Mouse (Mus musculus) lung, postnatal 10 days (tissue): ENCODE results near the gene Gm5431.
"Not testable (repeated sequence)": the region's sequence is repeated elsewhere in the genome, so short reads cannot be mapped to it uniquely, and the experiment has no call there.

Experiments
- DNase-seq: peaks from one replicate; pipeline ENCODE4 v3.0.0; 2021

Gene Gm5431

DNA sequence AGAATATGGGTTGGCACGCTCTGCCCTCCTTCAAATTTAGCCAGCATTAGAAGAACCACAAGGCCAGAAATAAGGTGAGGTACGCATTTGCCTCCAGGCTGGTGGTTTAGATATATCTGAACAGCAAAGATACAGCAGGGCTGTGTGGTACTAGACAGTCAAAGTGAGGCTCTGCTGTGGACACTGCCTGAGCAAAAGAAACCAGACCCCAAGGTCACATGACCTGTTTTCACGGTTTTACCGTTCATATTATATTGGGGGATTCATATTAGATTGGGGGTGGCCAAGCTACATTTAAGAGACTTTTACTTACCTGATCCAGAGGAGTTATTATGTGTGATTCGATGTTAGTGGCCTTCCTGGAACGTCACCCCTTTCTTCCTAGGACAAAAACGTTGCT, 31.2 kb downstream of the Gm5431 start:
- DNase-seq: no peak

DNA sequence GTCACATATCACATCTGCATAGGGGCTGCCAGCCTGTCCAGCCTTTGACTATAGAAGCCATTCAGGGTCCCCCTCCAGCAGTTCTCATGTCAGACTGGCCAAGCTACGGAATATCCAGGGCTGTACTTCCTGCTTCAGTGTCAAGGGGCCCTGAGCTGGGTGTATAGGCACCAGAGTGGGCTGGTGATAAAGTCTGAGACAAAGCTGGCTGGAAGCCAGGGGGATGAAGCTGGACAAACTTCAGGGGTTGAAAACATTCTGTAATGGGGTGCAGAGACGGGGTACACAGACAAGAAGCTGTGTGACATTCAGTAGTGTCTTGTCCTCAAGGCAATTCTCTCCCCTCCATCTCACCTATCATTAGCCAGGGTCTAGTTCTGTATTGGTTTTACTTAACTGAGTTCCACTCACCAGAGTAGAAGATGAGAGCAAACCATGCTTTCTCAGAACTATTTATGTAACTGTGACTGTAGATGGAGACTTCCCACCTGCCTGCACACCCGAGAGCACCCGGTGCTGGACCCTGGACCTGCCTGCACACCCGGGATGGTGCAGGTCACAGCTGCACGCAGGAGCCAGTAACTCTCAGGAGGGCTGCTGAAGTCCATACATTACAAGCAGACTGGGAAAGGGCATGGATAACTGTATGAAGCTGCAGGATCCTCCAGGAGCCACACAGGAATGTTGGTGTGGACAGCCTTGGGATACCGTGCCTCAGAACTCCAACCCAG, 32.5 kb downstream of the Gm5431 start:
- DNase-seq: no peak

GRCm38 (mm10) chr11:48866481-48866880, 35.5 kb downstream of the Gm5431 start:
- DNase-seq: no peak

GRCm38 (mm10) chr11:48863808-48864207, 38.2 kb downstream of the Gm5431 start:
- DNase-seq: no peak

GRCm38 (mm10) chr11:48862784-48863319, 39.2 kb downstream of the Gm5431 start:
- no peak for DNase-seq

DNA sequence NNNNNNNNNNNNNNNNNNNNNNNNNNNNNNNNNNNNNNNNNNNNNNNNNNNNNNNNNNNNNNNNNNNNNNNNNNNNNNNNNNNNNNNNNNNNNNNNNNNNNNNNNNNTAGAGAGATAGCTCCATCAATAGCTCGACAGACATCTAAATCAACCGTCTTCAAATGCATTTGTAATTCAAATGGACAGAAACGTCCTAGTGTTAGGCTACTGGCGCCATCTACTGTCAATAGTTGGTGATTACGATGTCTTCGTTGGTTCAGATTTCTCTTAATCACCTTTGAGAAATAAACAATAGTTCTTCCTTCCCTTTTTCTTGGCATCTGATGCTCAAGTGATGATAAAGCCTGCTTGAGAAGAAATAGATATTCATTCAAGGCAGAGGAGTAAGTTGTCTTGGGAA, 43.0 kb downstream of the Gm5431 start:
- DNase-seq: peak; percentile 77

DNA sequence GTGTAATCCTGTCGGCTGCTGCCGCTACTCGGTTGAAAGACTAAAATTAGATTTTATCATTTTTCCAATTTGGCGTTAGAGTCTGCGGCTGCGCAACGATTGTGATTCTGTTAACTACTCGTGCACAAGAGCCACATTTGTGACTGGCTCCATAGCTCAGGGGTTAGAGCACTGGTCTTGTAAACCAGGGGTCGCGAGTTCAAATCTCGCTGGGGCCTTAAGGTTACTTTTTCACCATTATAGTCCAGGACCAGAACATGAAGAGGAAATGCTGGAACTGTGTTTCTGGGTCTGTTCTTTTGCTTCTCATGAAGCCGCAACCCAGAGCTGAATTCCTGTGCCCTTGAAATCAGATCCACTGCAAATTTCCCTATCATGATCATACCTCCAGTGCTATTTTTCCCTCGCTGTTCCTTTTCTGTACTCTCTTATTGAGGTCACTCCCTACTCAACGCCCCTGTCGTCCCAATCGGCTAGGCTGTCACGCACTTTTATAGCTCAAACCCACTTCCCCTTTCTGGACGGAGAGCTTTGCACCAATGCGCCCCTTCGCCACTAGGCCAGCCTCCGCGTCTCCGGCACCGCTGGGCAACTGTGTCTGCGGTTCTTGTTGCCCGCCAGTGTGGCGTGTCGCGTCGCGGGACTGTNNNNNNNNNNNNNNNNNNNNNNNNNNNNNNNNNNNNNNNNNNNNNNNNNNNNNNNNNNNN, 48.4 kb downstream of the Gm5431 start:
- DNase-seq: peak; percentile 87

- DNase-seq: no peak
Observed at GRCm38 (mm10) chr11:48852624-48853473, 49.2 kb downstream of the Gm5431 start.

- DNase-seq: no peak
Observed at GRCm38 (mm10) chr11:48852190-48852589, 49.8 kb downstream of the Gm5431 start.

DNA sequence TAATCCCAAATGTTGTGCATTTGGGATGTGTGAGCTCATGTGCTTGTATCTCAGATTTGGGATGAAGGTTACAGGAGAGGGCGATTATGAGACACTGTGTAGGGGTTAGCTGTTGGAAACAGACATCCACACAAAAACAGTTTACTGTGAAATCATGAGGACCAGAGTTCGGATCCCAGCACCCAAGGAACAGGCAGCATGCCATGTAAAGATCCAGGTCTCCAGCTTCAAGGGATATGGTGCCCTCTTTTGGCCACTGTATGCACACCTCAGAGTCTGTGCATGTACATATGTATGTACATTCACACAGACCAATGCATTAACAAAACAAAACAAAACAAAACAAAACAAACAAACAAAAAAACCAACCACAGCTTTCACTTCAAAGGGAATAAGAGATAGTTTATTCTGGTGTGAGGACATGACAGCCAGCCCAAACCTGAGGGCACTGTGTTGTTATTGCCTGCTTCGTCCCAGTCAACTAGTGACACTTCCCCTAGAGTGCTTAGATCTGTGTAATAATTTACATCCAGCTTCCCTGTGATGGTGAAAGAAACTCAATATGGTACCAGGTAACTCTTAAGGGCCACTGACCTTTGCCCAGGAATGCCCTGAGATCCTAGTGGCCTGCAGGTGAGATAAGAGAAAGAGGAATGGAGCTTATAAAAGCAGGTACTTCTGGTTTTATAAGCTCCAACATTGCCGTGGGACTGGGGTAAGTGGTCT, 50.6 kb downstream of the Gm5431 start:
- no peak for DNase-seq

- DNase-seq: no peak
Observed at GRCm38 (mm10) chr11:48850240-48850639, 51.8 kb downstream of the Gm5431 start.

DNA sequence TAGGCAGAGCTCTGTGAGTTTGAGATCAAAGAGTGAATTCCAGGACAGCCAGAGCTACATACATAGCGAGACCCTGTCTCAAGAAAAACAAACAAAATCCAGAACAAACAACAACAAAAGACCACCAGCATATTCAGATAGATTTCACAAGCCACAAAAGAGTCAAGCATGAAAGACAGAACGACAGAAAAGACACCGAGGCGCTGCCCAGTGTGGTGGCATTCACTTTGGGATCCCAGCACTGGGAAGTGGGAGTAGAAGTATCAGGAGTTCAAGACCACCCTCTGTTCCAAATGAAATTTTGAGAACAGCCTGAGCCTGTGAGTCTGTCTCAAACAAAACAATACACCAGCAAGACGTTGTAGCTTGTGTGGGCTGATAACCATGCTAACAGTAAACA, 55.1 kb downstream of the Gm5431 start:
- DNase-seq: no peak

GRCm38 (mm10) chr11:48846362-48846761, 55.7 kb downstream of the Gm5431 start:
- not testable (repeated sequence) for DNase-seq

DNA sequence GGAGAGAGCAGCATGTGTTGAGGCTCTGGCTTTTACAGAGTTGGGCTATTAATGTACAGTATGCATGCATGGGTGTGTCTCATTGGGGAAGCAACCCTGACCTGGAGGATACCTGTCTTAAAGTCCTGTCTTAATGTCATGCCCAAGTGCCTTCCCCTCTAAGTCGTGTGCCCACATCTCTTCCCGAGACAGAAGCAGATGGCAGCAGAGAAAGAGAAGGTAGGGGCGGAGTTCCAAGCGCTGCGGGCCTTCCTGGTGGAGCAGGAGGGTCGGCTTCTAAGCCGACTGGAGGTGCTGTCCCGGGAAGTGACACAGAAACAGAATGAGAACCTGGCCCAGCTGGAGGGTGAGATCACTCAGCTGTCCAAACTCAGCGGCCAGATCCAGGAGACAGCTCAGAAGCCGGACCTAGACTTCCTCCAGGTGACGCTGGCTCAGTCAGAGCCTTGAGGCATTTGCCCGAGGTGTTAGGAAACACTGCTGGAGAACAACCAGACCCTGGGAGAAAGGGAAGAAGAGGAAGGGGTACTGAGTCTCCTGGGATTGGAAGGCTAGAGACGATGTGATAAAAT, 56.7 kb downstream of the Gm5431 start:
- DNase-seq: no peak

DNA sequence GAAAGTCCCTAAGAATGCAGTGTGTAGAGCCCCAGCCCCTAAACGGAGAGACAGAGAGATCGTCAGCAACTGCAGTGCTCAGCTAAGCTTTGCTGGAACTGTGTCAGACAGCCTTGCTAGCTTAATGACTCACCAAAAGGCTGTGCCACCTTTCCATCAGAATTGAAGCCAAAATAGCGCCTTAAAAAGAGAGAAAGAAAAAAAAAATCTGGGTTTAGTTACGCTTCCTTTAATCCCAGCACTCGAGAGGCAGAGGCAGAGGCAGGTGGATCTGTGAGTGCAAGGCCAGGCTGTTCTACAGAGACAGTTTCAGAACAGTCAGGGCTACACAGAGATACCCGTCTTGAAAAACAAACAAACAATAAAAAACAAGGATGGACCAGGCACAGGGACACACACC, 57.7 kb downstream of the Gm5431 start:
- no peak for DNase-seq

DNA sequence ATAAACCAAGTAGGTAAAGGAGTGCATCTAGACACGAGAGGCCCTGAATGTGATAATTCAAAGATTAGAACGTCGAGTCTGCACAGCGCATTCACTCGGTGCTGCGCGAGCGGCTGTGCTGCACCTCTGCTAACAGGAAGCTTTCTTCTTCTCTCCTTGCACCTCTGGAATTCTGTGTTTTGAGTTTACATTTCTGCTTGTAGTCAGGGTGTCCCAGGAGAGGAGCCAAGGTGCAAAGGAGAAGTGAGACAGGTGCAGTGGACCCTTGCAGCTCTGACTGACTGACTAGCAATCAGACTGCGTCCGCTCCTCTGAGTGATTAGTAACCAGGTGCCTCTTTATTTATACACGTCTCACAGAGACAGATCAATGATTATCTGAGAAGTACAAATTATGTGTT, 58.8 kb downstream of the Gm5431 start:
- no peak for DNase-seq

GRCm38 (mm10) chr11:48842378-48842792, 59.6 kb downstream of the Gm5431 start:
- DNase-seq: peak; percentile 20

- no peak for DNase-seq
Observed at GRCm38 (mm10) chr11:48841213-48841612, 60.8 kb downstream of the Gm5431 start.

- no peak for DNase-seq
Observed at GRCm38 (mm10) chr11:48840805-48841204, 61.2 kb downstream of the Gm5431 start.

GRCm38 (mm10) chr11:48838879-48839680, 62.9 kb downstream of the Gm5431 start:
- DNase-seq: no peak

DNA sequence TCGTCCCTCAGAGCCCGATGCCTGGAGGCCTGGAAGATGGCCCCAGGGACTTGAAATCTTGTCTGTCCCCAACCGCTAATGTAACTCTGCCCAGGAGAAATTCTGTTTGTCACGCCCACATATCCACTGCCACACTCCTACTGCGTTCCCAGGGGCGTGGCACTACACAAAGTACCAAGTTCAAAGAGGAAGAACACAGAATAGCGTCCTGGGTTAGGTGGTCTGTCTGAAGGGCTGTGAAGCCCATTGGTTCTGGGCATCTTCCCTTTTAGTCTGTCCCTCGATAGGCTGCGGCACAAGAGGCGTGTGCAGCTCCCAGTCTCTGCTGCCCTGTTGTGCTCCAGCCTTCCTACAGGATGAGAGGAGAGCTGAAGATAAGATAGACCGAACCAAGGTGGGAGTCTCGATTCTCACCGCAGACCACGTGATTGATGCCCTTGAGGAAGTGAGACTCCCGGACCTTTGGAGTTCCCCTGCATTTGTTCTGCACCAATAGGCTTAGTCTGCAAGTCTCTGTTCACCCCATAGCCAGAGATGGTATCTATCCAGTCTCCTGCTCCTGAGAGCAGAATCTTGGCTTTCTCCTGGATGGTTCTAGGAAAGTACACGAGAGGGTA, 63.7 kb downstream of the Gm5431 start:
- peak; percentile 56 for DNase-seq
